Mouse (Mus musculus) lung, adult 2 months (tissue): ENCODE data around the gene B4galt5. TPM values are rescaled to one million over a fixed set of nuclear protein-coding genes. Genes with fewer than 3 reads are reported as not detected.

Experiments
- DNase-seq: peaks from one replicate; pipeline ENCODE4 v3.0.0; 2022
- H3K4me1 ChIP-seq: fragments of 200-500 bp; 2 replicates; pipeline ENCODE4 v1.6.1; 2011; ENCODE audit warnings: low read length; ENCODE audit not compliant: control insufficient read depth, insufficient read depth
- H3K4me3 ChIP-seq: fragments of 200-500 bp; replicated peaks from 2 replicates; pipeline ENCODE3; 2011; ENCODE audit warnings: low read depth, mild to moderate bottlenecking, control low read depth, low read length; ENCODE audit errors: extremely low read depth
- CTCF ChIP-seq: fragments of 200-500 bp; IDR thresholded peaks from 2 replicates; pipeline ENCODE4 v1.5.1; 2011; ENCODE audit warnings: mild to moderate bottlenecking, low read length, control low read depth; ENCODE audit not compliant: insufficient read depth
- POLR2A ChIP-seq: fragments of 200-500 bp; IDR thresholded peaks from 2 replicates; pipeline ENCODE4 v1.6.1; 2011; ENCODE audit warnings: low read depth, mild to moderate bottlenecking, control low read depth, low read length, borderline replicate concordance; ENCODE audit errors: extremely low read depth
- WGBS: fragments of 180-500 bp; shearing (Covaris S2); methylation state at CpG from one replicate; pipeline ENCODE4 v1.1.7; 2018; 5-methylcytosine and 5-hydroxymethylcytosine counted together
- polyA plus RNA-seq: library from polyadenylated mRNA; depleted of rRNA; stranded (reverse); fragments of >200 nt; gene quantifications from 2 replicates; pipeline ENCODE4 v1.2.3, GENCODE M21; 2012

B4galt5 gene
- polyA plus RNA-seq, 1 experiment, result 20.5 TPM

GRCm38 (mm10) chr2:167378972-167379371, 30.0 kb upstream of the B4galt5 start:
- no peaks in the 10 kb centered on the region; the same call in 1 of the 2 replicates for H3K4me1 ChIP-seq
- TF ChIP-seq CTCF (no peak), POLR2A (no peak)
- H3K4me3 ChIP-seq, result no peak overlapping the region
- WGBS, result 63% methylated on average over 4 of the region's 4 CpGs
- no peak for DNase-seq

DNA sequence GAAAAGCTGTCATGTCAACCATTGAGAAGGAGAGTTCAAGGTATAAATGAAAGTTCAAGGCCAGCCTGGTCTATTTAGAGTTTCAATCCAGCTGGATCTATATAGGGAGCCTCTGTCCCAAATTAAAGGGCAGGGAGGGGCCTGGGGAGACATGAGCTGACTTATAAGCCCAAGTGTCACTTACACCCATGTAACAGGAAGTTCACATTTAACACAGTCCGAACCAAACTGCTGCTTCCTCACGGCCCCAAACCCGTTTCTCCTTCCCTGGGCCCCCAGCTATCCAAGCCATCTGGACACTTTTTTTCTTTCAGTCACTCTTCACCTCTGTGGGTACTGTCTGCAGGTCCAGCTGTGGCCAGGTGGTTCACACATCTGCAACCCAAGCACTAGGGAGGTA, 28.7 kb upstream of the B4galt5 start:
- TF ChIP-seq CTCF (no peak), POLR2A (no peak)
- no peaks in the 10 kb centered on the region; the same call in 1 of the 2 replicates for H3K4me1 ChIP-seq
- no peak overlapping the region for H3K4me3 ChIP-seq
- no peak for DNase-seq
- WGBS, result 44% methylated on average over 3 of the region's 3 CpGs

GRCm38 (mm10) chr2:167376160-167376564, 27.2 kb upstream of the B4galt5 start:
- WGBS, result 70% methylated on average over 8 of the region's 8 CpGs
- no peak overlapping the region for H3K4me3 ChIP-seq
- DNase-seq, result no peak
- H3K4me1 ChIP-seq, result no peaks in the 10 kb centered on the region
- TF ChIP-seq POLR2A (no peak), CTCF (no peak)

DNA sequence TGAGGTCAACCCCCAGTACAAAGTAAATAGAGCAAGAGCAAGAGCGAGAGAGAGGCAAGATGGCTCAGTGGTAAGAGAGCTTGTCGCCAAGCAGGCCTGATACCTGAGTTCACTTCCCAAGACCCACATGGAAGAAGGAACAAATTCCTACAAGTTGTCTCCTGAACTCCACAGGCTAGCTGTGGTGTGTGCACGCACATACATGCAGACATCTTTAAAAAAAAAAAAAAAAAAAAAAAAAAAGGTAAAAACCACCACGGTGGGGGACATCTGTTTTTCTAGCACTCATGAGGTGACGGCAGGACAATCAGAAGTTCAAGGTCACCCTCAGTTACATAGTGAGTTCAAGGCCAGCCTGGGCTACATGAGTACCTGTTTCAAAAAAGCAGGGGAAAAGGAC, 26.7 kb upstream of the B4galt5 start:
- TF ChIP-seq POLR2A, result no peak
- TF ChIP-seq CTCF, result no peak
- WGBS, result 84% methylated on average over 5 of the region's 5 CpGs
- Histone ChIP-seq H3K4me1 (no peaks in the 10 kb centered on the region), H3K4me3 (no peak overlapping the region)
- no peak for DNase-seq

GRCm38 (mm10) chr2:167375135-167375534, 26.2 kb upstream of the B4galt5 start:
- H3K4me1 ChIP-seq, result no peaks in the 10 kb centered on the region
- no peak overlapping the region for H3K4me3 ChIP-seq
- WGBS, result 74% methylated on average over 9 of the region's 9 CpGs
- no peak for TF ChIP-seq POLR2A
- TF ChIP-seq CTCF, result no peak
- DNase-seq, result no peak

DNA sequence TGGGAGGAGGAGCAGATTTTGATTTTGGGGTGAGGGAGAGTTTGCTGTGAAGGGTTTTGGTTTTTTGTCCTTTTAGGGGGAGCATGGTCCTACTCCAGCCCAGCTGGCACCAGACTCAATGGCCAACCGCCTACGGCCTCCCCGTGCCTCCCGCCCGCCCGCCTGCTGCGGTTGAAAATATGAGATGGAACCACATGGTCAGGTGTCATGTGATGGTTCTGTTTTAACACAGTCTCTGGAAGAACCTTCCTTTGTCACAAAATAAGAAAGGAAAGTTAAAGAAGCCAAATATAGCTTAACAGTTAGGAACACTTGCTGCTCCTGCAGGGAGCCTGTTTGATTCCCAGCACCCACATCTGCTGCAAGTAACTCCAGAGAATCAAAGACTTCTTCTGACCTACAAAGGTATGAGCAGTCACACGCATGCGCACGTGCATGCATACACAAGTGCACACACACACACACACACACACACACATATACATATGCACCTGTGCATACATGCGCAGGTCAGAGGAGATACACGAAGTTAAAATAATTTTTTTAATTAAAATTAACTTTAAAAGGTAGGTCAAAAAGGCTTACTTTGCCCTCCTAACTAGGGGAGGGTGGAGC, 25.3 kb upstream of the B4galt5 start:
- WGBS, result 88% methylated on average over 12 of the region's 12 CpGs
- no peak for TF ChIP-seq POLR2A
- TF ChIP-seq CTCF, result no peak
- no peak for DNase-seq
- Histone ChIP-seq H3K4me1 (no peaks in the 10 kb centered on the region), H3K4me3 (no peak overlapping the region)

DNA sequence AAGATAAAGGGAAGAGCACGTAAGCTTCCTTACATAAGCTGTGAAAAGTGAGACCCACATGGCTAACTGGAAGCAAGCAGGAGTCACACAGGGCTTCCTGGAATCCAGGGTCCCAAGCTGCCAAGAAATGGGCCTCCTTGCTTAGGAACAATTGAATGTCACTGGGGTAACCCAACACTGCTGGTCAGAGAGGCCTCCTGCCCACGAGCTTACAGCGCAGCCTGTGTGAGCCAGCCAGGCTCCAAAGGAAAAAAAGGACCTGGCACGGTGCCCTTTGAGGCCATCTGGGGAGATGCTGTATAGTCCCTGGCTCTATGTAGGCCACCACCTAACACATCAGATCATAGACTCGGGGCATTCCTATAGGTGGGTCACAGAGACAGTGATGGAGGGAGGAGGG, 24.3 kb upstream of the B4galt5 start:
- TF ChIP-seq POLR2A (no peak), CTCF (no peak)
- 59% methylated on average over 5 of the region's 5 CpGs for WGBS
- no peak for DNase-seq
- Histone ChIP-seq H3K4me1 (no peaks in the 10 kb centered on the region), H3K4me3 (no peak overlapping the region)

- TF ChIP-seq POLR2A (no peak), CTCF (no peak)
- DNase-seq, result no peak
- H3K4me1 ChIP-seq, result no peaks in the 10 kb centered on the region
- no peak overlapping the region for H3K4me3 ChIP-seq
- WGBS, result 87% methylated on average over 2 of the region's 2 CpGs
These were observed 22.5 kb upstream of the B4galt5 start for GRCm38 (mm10) chr2:167371506-167371905.

DNA sequence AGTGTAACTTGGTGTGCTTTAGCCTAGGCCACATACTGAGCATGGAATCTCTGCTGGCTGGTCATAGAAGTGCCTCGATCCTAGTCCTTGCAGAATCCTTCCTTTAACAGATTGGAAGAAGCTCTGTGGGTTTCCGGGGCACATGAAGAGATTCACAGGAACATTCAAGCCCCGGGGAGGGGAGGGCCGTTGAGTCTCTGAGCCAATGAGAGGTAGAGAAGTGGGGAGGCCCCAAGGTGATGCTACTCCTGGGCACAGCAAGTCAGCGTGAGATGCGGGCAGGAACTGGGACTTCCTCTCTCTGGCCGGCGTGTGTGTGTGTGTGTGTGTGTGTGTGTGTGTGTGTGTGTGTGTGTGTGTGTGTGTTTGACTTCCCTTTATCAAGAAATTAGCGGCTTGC, 19.3 kb upstream of the B4galt5 start:
- Histone ChIP-seq H3K4me3 (no peak overlapping the region), H3K4me1 (no peaks in the 10 kb centered on the region)
- TF ChIP-seq CTCF, result no peak
- no peak for TF ChIP-seq POLR2A
- 35% methylated on average over 9 of the region's 9 CpGs for WGBS
- no peak for DNase-seq

DNA sequence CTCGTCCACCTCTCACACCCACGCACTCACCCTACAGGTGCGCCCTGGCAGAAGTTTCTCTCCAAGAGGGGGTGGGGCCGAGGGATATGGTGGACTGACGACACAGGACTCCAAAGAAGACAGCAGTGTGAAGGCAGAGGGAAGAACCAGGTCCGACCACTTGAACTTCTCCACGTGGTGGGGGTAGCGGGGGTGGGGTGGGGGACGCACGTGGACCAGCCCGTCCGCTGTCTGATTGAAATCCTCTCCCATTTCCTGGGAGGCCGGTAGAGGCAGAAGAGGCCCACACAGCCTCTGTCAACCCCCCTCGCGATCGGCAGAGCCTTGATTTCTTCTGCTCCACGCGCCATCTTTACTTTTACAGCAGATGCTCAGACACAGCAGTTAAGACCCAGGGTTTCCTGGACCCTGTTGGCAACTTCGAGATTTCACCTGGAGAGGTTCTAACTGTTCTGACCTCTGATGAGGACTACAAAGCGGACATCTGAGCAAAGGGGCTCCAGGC, 18.8 kb upstream of the B4galt5 start:
- TF ChIP-seq CTCF, result no peak
- no peak for TF ChIP-seq POLR2A
- Histone ChIP-seq H3K4me3 (no peak overlapping the region), H3K4me1 (no peaks in the 10 kb centered on the region)
- no peak for DNase-seq
- 47% methylated on average over 20 of the region's 20 CpGs for WGBS
